Mouse (Mus musculus) MEL (cell line): Measurements from ENCODE around the gene Adamtsl5.

ENCODE experiments used
- BHLHE40 ChIP-seq: IDR thresholded peaks from 2 replicates; pipeline ENCODE4 v1.6.1; 2012; ENCODE audit warnings: low read depth, mild to moderate bottlenecking, inconsistent platforms, low read length, improper control_type of control experiment, borderline replicate concordance
- CTCF ChIP-seq, 3 experiments: IDR thresholded peaks in 2 of 3; conservative IDR thresholded peaks in 1 of 3; 2 replicates each; pipeline ENCODE4 v1.5.1; 2011 to 2012; ENCODE audit warnings: low read length in 3 of 3, low read depth in 2 of 3, mild to moderate bottlenecking in 2 of 3, improper control_type of control experiment in 1 of 3, inconsistent platforms in 1 of 3, mixed read lengths in 1 of 3, moderate library complexity in 1 of 3; ENCODE audit not compliant: control insufficient read depth in 1 of 3, insufficient read depth in 1 of 3, poor library complexity in 1 of 3, severe bottlenecking in 1 of 3
- GATA1 ChIP-seq: IDR thresholded peaks from 2 replicates; pipeline ENCODE4 v1.6.1; 2011; ENCODE audit warnings: low read depth, low read length, improper control_type of control experiment
- POLR2A ChIP-seq, 2 experiments: IDR thresholded peaks; 2 replicates each; pipeline ENCODE4 v1.6.1; 2011 to 2012; ENCODE audit warnings: low read length in 2 of 2, mild to moderate bottlenecking in 2 of 2, control low read depth in 1 of 2, improper control_type of control experiment in 1 of 2, low read depth in 1 of 2, moderate library complexity in 1 of 2; ENCODE audit not compliant: control insufficient read depth in 1 of 2, insufficient read depth in 1 of 2, poor library complexity in 1 of 2
- ZNF384 ChIP-seq: IDR thresholded peaks from 2 replicates; pipeline ENCODE4 v1.6.1; 2012; ENCODE audit warnings: low read depth, mild to moderate bottlenecking, inconsistent platforms, low read length, improper control_type of control experiment

DNA sequence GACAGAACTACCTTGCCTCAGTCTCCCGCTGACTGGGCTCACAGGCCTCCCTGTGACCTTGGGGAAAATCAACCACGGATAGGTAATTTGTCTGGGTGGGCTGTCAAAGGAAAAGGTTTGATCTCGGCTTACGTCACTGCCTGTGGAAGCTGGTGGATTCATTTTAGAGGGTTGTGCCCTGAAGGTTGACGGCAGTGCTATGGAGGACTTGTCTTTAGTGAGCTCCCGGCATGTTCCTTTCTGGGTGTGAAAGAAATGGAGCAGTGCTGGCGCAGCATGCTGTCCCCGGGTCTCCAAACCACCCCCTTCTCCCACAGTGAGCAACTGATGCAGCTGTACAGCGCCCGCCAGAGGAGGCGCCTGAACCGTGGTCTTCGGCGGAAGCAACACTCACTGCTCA lies 54.9 kb downstream of the Adamtsl5 start:
- TF ChIP-seq BHLHE40 (no peak), CTCF (IDR thresholded peaks at IDR 0.05 in 2 of 3, conservative IDR thresholded peaks at IDR 0.05 in 1 of 3; ENCODE audit: control insufficient read depth in 1 of 3, insufficient read depth in 1 of 3, low read depth in 2 of 3, low read length in 3 of 3, poor library complexity in 1 of 3, severe bottlenecking in 1 of 3) (peak in 2 of 3 experiments; percentile 6 to 19; a peak in 2 of 6 replicates), POLR2A (IDR thresholded peaks at IDR 0.05; ENCODE audit: control insufficient read depth in 1 of 2, insufficient read depth in 1 of 2, low read depth in 1 of 2, low read length in 2 of 2, poor library complexity in 1 of 2) (peak; percentile 1 to 23; a peak in 1 of 4 replicates), GATA1 (no peak), ZNF384 (no peak)
